Mouse (Mus musculus): Measurements from ENCODE around the gene Ndufb4. TPM values are rescaled to one million over a fixed set of nuclear protein-coding genes. Genes with fewer than 3 reads are reported as not detected.
"Not testable (repeated sequence)": the region's sequence is repeated elsewhere in the genome, so short reads cannot be mapped to it uniquely, and the experiment has no call there.

Ndufb4 gene
- polyA plus RNA-seq, 1 experiment from 2014 or later = 67.1 TPM

DNA sequence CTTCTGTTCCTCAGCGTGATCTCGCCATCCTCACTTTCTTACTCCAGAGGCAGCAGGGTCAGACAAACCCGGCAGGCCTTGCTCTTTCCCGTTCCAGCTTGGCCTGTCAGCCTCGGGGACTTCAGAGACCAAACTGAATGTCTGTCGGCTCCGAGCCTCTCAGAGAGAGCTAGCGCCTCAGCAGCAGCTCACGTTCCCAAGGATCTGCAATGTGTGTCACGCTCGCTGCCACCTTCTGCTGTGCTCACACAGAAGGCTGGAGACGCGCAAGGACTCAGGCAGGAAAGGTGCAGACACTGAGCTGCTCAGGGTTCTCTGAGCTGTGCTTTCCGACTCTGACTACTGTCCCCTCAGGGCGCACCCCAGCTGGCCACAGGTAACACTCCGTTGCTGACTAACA is 7.2 kb downstream of the Ndufb4 start:
- 88% methylated on average over 16 of the region's 16 CpGs for WGBS
- no peaks in the 10 kb centered on the region for H3K27me3 ChIP-seq
- no peak overlapping the region for H3K4me3 ChIP-seq
- ATAC-seq (ENCODE audit: low FRiP score) = no peak
- no peaks in the 10 kb centered on the region for H3K9me3 ChIP-seq
- H3K36me3 ChIP-seq = peaks cover 41% of the 10 kb centered on the region
- peaks cover 10% of the 10 kb centered on the region for H3K4me1 ChIP-seq (replicated peaks)
- H3K9ac ChIP-seq = no peak overlapping the region
- H3K27ac ChIP-seq = no peak overlapping the region
- no peak overlapping the region for H3K4me2 ChIP-seq

DNA sequence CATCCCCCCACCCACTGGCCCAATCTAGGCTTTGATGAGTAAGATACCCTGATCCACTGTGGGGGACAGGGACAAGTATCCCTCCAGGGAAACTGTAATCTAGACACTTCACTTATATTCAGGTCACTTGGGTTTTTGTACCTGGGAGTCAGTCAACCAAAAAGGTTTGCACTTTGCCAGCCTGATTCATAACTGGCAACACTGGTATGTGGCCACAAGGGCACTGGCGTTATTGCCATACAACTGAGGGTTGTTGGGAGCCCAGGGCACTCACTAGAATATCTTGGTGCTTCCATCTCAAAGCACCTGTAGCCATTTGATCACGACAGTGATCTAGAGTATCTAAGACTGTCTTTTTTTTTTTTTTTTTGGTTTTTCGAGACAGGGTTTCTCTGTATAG is 8.5 kb downstream of the Ndufb4 start:
- no peak overlapping the region for H3K4me2 ChIP-seq
- 89% methylated on average over 3 of the region's 3 CpGs for WGBS
- no peak for ATAC-seq (ENCODE audit: low FRiP score)
- no peaks in the 10 kb centered on the region for H3K9me3 ChIP-seq
- 0 out of 2 replicates have a peak, but pooled peaks cover 5% of the 10 kb centered on the region for H3K4me1 ChIP-seq (replicated peaks)
- H3K9ac ChIP-seq = no peak overlapping the region
- H3K4me3 ChIP-seq = no peak overlapping the region
- no peaks in the 10 kb centered on the region for H3K27me3 ChIP-seq
- H3K36me3 ChIP-seq = peaks cover 41% of the 10 kb centered on the region
- H3K27ac ChIP-seq = no peak overlapping the region

- WGBS = 94% methylated on average over 8 of the region's 8 CpGs
- Histone ChIP-seq H3K4me2 (no peak overlapping the region), H3K9ac (no peak overlapping the region), H3K36me3 (peaks cover 41% of the 10 kb centered on the region), H3K4me3 (no peak overlapping the region), H3K9me3 (no peaks in the 10 kb centered on the region), H3K27me3 (no peaks in the 10 kb centered on the region), H3K4me1 (replicated peaks) (0 out of 2 replicates have a peak, but pooled peaks cover 1% of the 10 kb centered on the region), H3K27ac (no peak overlapping the region)
- no peak for ATAC-seq (ENCODE audit: low FRiP score)
Observed at GRCm38 (mm10) chr16:37645211-37645610, 9.0 kb downstream of the Ndufb4 start.

- no peak overlapping the region for H3K4me2 ChIP-seq
- H3K27me3 ChIP-seq = no peaks in the 10 kb centered on the region
- H3K4me3 ChIP-seq = no peak overlapping the region
- H3K9me3 ChIP-seq = no peaks in the 10 kb centered on the region
- no peaks in the 10 kb centered on the region for H3K4me1 ChIP-seq (replicated peaks)
- 94% methylated on average over 5 of the region's 5 CpGs for WGBS
- no peak for ATAC-seq (ENCODE audit: low FRiP score)
- no peak overlapping the region for H3K27ac ChIP-seq
- no peak overlapping the region for H3K9ac ChIP-seq
- H3K36me3 ChIP-seq = peaks cover 41% of the 10 kb centered on the region
Observed at GRCm38 (mm10) chr16:37644486-37644885, 9.8 kb downstream of the Ndufb4 start.

GRCm38 (mm10) chr16:37640522-37640921 is 13.7 kb downstream of the Ndufb4 start:
- not testable (repeated sequence) for H3K27me3 ChIP-seq; ATAC-seq (ENCODE audit: low FRiP score); H3K4me1 ChIP-seq (replicated peaks); H3K4me3 ChIP-seq; H3K9ac ChIP-seq; H3K4me2 ChIP-seq; H3K27ac ChIP-seq; H3K9me3 ChIP-seq
- peaks cover 13% of the 10 kb centered on the region for H3K36me3 ChIP-seq

GRCm38 (mm10) chr16:37637802-37638201 is 16.5 kb downstream of the Ndufb4 start:
- no peak for ATAC-seq (ENCODE audit: low FRiP score)
- H3K4me3 ChIP-seq = no peak overlapping the region
- no peak overlapping the region for H3K9ac ChIP-seq
- H3K27ac ChIP-seq = no peak overlapping the region
- H3K36me3 ChIP-seq = no peaks in the 10 kb centered on the region
- no peak overlapping the region for H3K4me2 ChIP-seq
- no peaks in the 10 kb centered on the region for H3K9me3 ChIP-seq
- H3K27me3 ChIP-seq = no peaks in the 10 kb centered on the region
- no peaks in the 10 kb centered on the region for H3K4me1 ChIP-seq (replicated peaks)

GRCm38 (mm10) chr16:37636107-37636506 is 18.1 kb downstream of the Ndufb4 start:
- H3K27me3 ChIP-seq = no peaks in the 10 kb centered on the region
- WGBS = 66% methylated on average over 6 of the region's 6 CpGs
- ATAC-seq (ENCODE audit: low FRiP score) = no peak
- no peak overlapping the region for H3K27ac ChIP-seq
- H3K4me1 ChIP-seq (replicated peaks) = no peaks in the 10 kb centered on the region
- no peaks in the 10 kb centered on the region for H3K9me3 ChIP-seq
- H3K4me2 ChIP-seq = no peak overlapping the region
- H3K4me3 ChIP-seq = no peak overlapping the region
- H3K36me3 ChIP-seq = no peaks in the 10 kb centered on the region
- H3K9ac ChIP-seq = no peak overlapping the region

GRCm38 (mm10) chr16:37635095-37635494 is 19.2 kb downstream of the Ndufb4 start:
- H3K9ac ChIP-seq = no peak overlapping the region
- H3K4me2 ChIP-seq = no peak overlapping the region
- no peaks in the 10 kb centered on the region for H3K36me3 ChIP-seq
- no peak for ATAC-seq (ENCODE audit: low FRiP score)
- H3K27me3 ChIP-seq = no peaks in the 10 kb centered on the region
- H3K4me3 ChIP-seq = no peak overlapping the region
- H3K27ac ChIP-seq = no peak overlapping the region
- no peaks in the 10 kb centered on the region for H3K4me1 ChIP-seq (replicated peaks)
- no peaks in the 10 kb centered on the region for H3K9me3 ChIP-seq
- 98% methylated on average over 1 of the region's 1 CpGs for WGBS

DNA sequence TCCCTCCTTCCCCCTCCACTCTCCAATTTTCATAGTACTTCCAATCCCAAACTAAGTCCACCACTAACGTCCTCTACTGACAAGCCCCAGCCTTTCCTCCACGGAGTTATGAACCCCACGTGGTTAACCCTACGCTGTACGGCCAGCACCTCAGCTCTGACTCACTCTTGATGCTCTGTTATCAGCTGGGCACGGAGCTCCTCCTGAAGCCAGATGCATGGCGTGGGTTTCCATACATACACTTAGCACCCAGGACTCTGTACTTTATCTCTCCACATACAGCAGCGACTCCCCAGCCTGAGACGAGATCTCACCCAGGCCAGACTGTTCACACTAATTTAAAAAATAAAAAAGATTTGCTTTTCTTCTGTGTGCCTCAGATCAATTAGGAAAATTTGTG is 19.7 kb downstream of the Ndufb4 start:
- Histone ChIP-seq H3K27ac (no peak overlapping the region), H3K9me3 (no peaks in the 10 kb centered on the region), H3K4me3 (no peak overlapping the region), H3K4me1 (replicated peaks) (no peaks in the 10 kb centered on the region), H3K27me3 (no peaks in the 10 kb centered on the region), H3K36me3 (no peaks in the 10 kb centered on the region), H3K4me2 (no peak overlapping the region), H3K9ac (no peak overlapping the region)
- ATAC-seq (ENCODE audit: low FRiP score) = no peak
- 74% methylated on average over 9 of the region's 9 CpGs for WGBS

DNA sequence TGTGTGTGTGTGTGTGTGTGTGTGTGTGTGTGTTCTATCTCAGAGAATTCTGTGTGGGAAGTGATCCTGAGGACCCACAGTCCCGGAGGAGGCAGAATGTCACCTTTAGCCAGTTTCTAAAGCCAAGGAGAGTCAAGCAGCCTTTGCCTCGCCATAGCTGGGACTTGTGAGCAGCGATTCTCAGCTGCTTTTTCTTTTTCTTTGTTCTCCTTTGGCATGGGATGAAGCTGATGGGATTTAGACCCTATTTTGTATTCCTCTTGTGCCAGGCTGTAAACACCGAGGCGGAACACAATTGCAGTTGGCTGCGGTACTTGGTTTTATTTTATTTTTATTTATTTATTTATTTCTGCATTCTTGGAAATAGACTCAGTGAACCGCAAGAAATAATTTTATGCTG is 25.2 kb downstream of the Ndufb4 start:
- Histone ChIP-seq H3K4me3 (no peak overlapping the region), H3K36me3 (no peaks in the 10 kb centered on the region), H3K9me3 (no peaks in the 10 kb centered on the region), H3K9ac (no peak overlapping the region), H3K27ac (no peak overlapping the region), H3K27me3 (no peaks in the 10 kb centered on the region), H3K4me2 (no peak overlapping the region), H3K4me1 (replicated peaks) (no peaks in the 10 kb centered on the region)
- ATAC-seq (ENCODE audit: low FRiP score) = no peak
- 63% methylated on average over 7 of the region's 7 CpGs for WGBS

GRCm38 (mm10) chr16:37628336-37628735 is 25.9 kb downstream of the Ndufb4 start:
- Histone ChIP-seq H3K9ac (no peak overlapping the region), H3K27me3 (no peaks in the 10 kb centered on the region), H3K27ac (no peak overlapping the region), H3K4me3 (no peak overlapping the region), H3K4me1 (replicated peaks) (no peaks in the 10 kb centered on the region), H3K9me3 (no peaks in the 10 kb centered on the region), H3K36me3 (no peaks in the 10 kb centered on the region), H3K4me2 (no peak overlapping the region)
- ATAC-seq (ENCODE audit: low FRiP score) = no peak
- 76% methylated on average over 9 of the region's 9 CpGs for WGBS

DNA sequence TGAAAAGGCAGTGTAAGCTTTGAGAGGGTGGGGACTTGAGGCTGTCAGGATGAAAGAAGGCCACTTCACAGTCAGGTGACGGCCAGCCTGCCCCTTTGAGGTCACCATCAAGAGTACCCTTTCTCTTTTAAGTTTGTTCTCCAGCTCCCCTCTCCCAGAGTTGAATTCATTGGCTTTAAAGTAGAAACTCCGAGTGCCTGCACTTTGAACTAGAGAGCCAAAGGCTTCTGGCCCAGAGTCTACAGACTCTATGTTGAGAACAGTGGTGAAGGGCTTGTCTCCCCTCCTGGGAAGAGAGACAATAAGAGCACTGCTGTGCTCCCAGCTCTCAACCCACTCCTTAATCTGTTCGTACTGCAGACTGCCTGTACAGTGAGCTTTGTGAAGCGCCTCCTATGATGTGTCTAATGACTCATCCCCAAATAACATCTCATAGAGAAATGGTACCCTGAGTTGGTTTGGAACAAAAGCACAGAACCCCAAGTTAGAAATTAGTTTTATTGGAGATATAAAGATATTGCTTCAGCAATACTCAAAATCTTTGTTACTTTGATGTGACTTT is 27.8 kb downstream of the Ndufb4 start:
- H3K27me3 ChIP-seq = no peaks in the 10 kb centered on the region

DNA sequence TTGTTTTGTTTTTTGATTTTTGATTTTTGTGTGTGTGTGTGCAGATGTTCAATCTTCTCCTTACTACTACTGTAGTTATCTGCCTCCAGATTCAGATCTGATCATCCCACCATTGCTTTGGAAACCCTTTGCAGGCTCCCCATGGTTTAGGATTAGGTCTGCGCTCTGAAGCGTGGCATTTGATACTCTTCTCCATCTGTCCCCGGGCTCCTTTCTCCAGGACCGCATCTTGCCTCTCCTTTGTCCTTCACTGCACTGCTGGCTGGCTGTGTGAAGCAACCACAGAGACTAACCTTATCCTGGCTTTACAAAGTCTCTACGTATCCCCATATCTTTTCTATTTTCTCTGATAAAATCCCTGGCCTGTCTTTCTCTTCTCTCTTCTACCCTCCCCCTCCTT is 31.3 kb downstream of the Ndufb4 start:
- Histone ChIP-seq H3K9me3 (no peaks in the 10 kb centered on the region), H3K27me3 (no peaks in the 10 kb centered on the region), H3K36me3 (no peaks in the 10 kb centered on the region), H3K27ac (no peak overlapping the region), H3K4me3 (no peak overlapping the region), H3K4me2 (no peak overlapping the region), H3K4me1 (replicated peaks) (peaks cover 4% of the 10 kb centered on the region), H3K9ac (no peak overlapping the region)
- 58% methylated on average over 5 of the region's 5 CpGs for WGBS
- no peak for ATAC-seq (ENCODE audit: low FRiP score)

More for the DNA sequence above, 27.8 kb downstream of the Ndufb4 start:
- no peaks in the 10 kb centered on the region for H3K9me3 ChIP-seq
- WGBS = 61% methylated on average over 4 of the region's 4 CpGs
- no peak overlapping the region for H3K4me3 ChIP-seq
- H3K9ac ChIP-seq = no peak overlapping the region
- H3K4me2 ChIP-seq = no peak overlapping the region
- H3K27ac ChIP-seq = no peak overlapping the region
- ATAC-seq (ENCODE audit: low FRiP score) = no peak
- H3K36me3 ChIP-seq = no peaks in the 10 kb centered on the region
- no peaks in the 10 kb centered on the region for H3K4me1 ChIP-seq (replicated peaks)
